Mouse (Mus musculus) megakaryocyte progenitor cell, adult 5-6 weeks (primary cell): Measurements from ENCODE around the gene Psmd10. TPM values are rescaled to one million over a fixed set of nuclear protein-coding genes. Genes with fewer than 3 reads are reported as not detected.

Experiments used
- total RNA-seq, 2 experiments: library from RNA; stranded (forward) in 1 of 2; stranded (reverse) in 1 of 2; fragments of 157-497, 149-512 nt in 1 of 2; fragments of 200-1000 nt in 1 of 2; gene quantifications; 2 replicates each; pipeline versions ENCODE4 v1.2.3 to v1.2.4; 2015 to 2017

Gene Psmd10
- total RNA-seq, 2 experiments from 2014 or later: 23.3 to 44.2 TPM

Other genes starting within 250 kb of the Psmd10 start
- gene Tex13b, start 143.3 kb downstream of the Psmd10 start, total RNA-seq (2015): not detected in 2 replicates
- not detected in 2 replicates for gene Tex13b, start 143.3 kb downstream of the Psmd10 start, total RNA-seq (2017)
- not detected in 2 replicates for gene Vsig1, start 49.1 kb downstream of the Psmd10 start, total RNA-seq (2015)
- gene Vsig1, start 49.1 kb downstream of the Psmd10 start, total RNA-seq (2017): not detected in 2 replicates
- 20.1 and 21.5 TPM in 2 replicates for gene Atg4a, start 179 bp upstream of the Psmd10 start, total RNA-seq (2015)
- gene Atg4a, start 179 bp upstream of the Psmd10 start, total RNA-seq (2017): 26.2 and 28.3 TPM in 2 replicates